Mouse (Mus musculus) heart, postnatal 0 days (tissue): ENCODE measurements at regions not wholly inside any gene's neighbourhood (a gene's known extent, or its start where the extent isn't known, plus 50 kb on each side); places are given as distances from the start of the nearest gene placed in this dataset.

Source experiments
- CTCF ChIP-seq: IDR thresholded peaks from 2 replicates; pipeline ENCODE4 v1.5.1; 2016; ENCODE audit warnings: antibody characterized with exemption, control low read depth, low read depth
- EP300 ChIP-seq: IDR thresholded peaks from 2 replicates; pipeline ENCODE4 v1.6.1; 2016; ENCODE audit warnings: antibody characterized with exemption, low read depth

DNA sequence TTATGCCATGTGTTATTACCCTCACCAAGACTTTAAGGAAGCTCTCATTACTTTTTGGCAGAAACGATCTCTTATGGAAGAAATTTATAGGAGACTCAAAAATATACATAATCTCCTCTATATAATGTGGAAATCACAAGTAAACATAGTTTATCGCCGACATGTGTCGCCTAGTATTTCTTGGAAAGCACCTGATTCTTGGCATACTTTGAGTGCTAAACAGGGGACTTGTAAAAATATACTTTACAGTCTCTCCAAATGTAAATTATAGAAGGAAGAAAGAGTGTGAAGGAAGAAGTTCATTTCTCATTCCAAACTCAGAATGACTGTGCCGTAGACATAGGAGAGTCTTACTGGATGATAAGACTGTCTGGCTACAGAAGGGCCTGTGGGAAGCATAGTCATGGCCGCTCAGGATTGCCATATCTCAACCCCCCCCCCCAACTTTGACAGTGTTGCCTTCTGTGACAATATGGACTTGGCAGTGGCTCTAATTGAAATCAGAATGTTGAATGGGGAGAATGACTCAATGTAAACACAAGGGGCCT lies 102.3 kb downstream of the Gm815 start:
- no peak for TF ChIP-seq CTCF
- no peak for TF ChIP-seq EP300
